Mouse (Mus musculus) C2C12 (cell line): ENCODE measurements around the gene Susd6. TPM values are rescaled to one million over a fixed set of nuclear protein-coding genes. Genes with fewer than 3 reads are reported as not detected.

Experiments used
- H3K27me3 ChIP-seq: one replicate; pipeline ENCODE4 v1.6.1; 2011; ENCODE audit not compliant: control insufficient read depth, insufficient read depth, insufficient read length
- H3K36me3 ChIP-seq: one replicate; pipeline ENCODE4 v1.6.1; 2011; ENCODE audit not compliant: control insufficient read depth, insufficient read depth
- H3K4me3 ChIP-seq: one replicate; pipeline ENCODE4 v1.5.1; 2011; ENCODE audit warnings: mild to moderate bottlenecking, control low read depth; ENCODE audit not compliant: poor library complexity, insufficient read depth, severe bottlenecking
- H3K79me2 ChIP-seq: one replicate; pipeline ENCODE4 v1.6.1; 2011; ENCODE audit not compliant: control insufficient read depth, insufficient read depth
- H3K79me3 ChIP-seq: one replicate; pipeline ENCODE4 v1.6.1; 2011; ENCODE audit warnings: low read depth, control low read depth
- H3ac ChIP-seq: one replicate; pipeline ENCODE3; 2011; ENCODE audit warnings: low read depth; ENCODE audit not compliant: control insufficient read depth, insufficient read length
- CEBPB ChIP-seq: IDR thresholded peaks from one replicate; pipeline ENCODE4 v1.6.1; 2011; ENCODE audit warnings: low read depth, mild to moderate bottlenecking, control low read depth, moderate library complexity
- CTCF ChIP-seq: IDR thresholded peaks from one replicate; pipeline ENCODE4 v1.5.1; 2011; ENCODE audit not compliant: control insufficient read depth, insufficient read depth, insufficient read length
- FOSL1 ChIP-seq: IDR thresholded peaks from one replicate; pipeline ENCODE4 v1.8.0; 2011; ENCODE audit warnings: mild to moderate bottlenecking, low read length; ENCODE audit not compliant: poor library complexity, insufficient read depth, severe bottlenecking
- MAX ChIP-seq: IDR thresholded peaks from one replicate; pipeline ENCODE4 v1.6.1; 2011; ENCODE audit warnings: mild to moderate bottlenecking, control low read depth
- MYOD1 ChIP-seq: IDR thresholded peaks from one replicate; pipeline ENCODE4 v1.6.1; 2011; ENCODE audit warnings: low read depth; ENCODE audit not compliant: control insufficient read depth, insufficient read length
- MYOG ChIP-seq: IDR thresholded peaks from one replicate; pipeline ENCODE4 v1.6.1; 2011; ENCODE audit not compliant: control insufficient read depth, insufficient read length; ENCODE audit errors: extremely low read depth
- USF1 ChIP-seq: IDR thresholded peaks from one replicate; pipeline ENCODE4 v1.6.1; 2011; ENCODE audit warnings: low read depth, mild to moderate bottlenecking, control low read depth, moderate library complexity
- polyA plus RNA-seq: library from polyadenylated mRNA; unstranded; fragments of >200 nt; fragmentation: generic; extraction: Trizol; gene quantifications from one replicate; pipeline ENCODE4 v1.2.1, GENCODE M21; 2012; ENCODE audit warnings: missing spikeins

The Susd6 gene
- polyA plus RNA-seq, 1 experiment, result 20.9 TPM

GRCm38 (mm10) chr12:80832313-80832712, 42.0 kb downstream of the Susd6 start:
- no peak overlapping the region for H3K4me3 ChIP-seq
- TF ChIP-seq USF1, result no peak
- TF ChIP-seq CTCF, result no peak
- no peak for TF ChIP-seq FOSL1
- no peak for TF ChIP-seq CEBPB
- TF ChIP-seq MYOD1, result no peak
- TF ChIP-seq MAX, result no peak
- TF ChIP-seq MYOG, result no peak

GRCm38 (mm10) chr12:80833541-80833940, 43.2 kb downstream of the Susd6 start:
- Histone ChIP-seq H3K36me3 (peaks cover 16% of the 10 kb centered on the region), H3K79me3 (peaks cover 41% of the 10 kb centered on the region), H3K27me3 (no peaks in the 10 kb centered on the region), H3K79me2 (peaks cover 97% of the 10 kb centered on the region), H3ac (no peak overlapping the region), H3K4me3 (no peak overlapping the region)
- TF ChIP-seq MYOD1 (no peak), FOSL1 (no peak), USF1 (no peak), CEBPB (no peak), MAX (no peak), CTCF (no peak), MYOG (no peak)

More at GRCm38 (mm10) chr12:80832313-80832712, 42.0 kb downstream of the Susd6 start:
- peaks cover 20% of the 10 kb centered on the region for H3K36me3 ChIP-seq
- H3ac ChIP-seq, result no peak overlapping the region
- peaks cover 37% of the 10 kb centered on the region for H3K79me3 ChIP-seq
- peaks cover 97% of the 10 kb centered on the region for H3K79me2 ChIP-seq
- H3K27me3 ChIP-seq, result no peaks in the 10 kb centered on the region

DNA sequence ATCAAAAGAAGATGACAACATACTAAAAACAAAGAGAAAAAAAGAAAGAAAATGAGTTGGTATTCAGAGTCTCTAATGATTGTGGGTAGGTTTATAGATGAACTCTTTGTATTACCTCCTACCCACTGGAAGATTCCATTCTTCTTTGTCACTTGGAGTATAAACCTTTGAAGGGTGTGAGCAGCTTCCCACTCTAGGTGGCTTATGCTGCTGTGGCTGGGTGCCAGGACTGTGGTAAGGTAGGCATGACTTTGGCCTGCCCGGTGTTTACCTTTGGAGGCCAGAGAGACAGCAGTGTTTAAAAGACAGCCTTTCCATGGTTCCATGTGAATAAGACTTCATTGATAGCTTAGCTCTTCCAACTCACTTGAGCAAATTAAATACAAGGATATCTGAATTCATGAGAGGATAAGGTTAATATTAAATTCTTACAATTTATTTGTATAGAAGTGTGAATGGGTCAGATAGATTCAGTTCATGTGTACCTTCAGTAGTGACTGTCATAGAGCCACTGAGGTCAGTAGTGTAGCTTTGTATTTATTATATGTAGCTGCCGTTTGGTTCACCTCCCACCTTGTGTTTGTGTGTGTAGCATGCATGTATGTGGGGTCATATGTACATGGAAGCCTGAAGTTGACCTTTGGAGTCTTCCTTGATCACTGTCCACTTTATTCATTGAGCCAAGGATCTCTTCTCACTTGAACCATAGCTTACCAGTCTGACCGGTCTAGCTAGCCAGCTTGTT, 44.0 kb downstream of the Susd6 start:
- H3K79me2 ChIP-seq, result peaks cover 97% of the 10 kb centered on the region
- H3K4me3 ChIP-seq, result no peak overlapping the region
- no peaks in the 10 kb centered on the region for H3K27me3 ChIP-seq
- H3K36me3 ChIP-seq, result peaks cover 8% of the 10 kb centered on the region
- no peak overlapping the region for H3ac ChIP-seq
- TF ChIP-seq FOSL1, result no peak
- no peak for TF ChIP-seq USF1
- no peak for TF ChIP-seq MYOD1
- TF ChIP-seq CTCF, result no peak
- TF ChIP-seq CEBPB, result no peak
- TF ChIP-seq MYOG, result no peak
- TF ChIP-seq MAX, result no peak
- H3K79me3 ChIP-seq, result peaks cover 46% of the 10 kb centered on the region

- H3ac ChIP-seq, result no peak overlapping the region
- TF ChIP-seq CEBPB (no peak), CTCF (no peak), MAX (no peak), FOSL1 (no peak), USF1 (no peak), MYOD1 (no peak), MYOG (no peak)
- H3K4me3 ChIP-seq, result no peak overlapping the region
- H3K27me3 ChIP-seq, result no peaks in the 10 kb centered on the region
- peaks cover 4% of the 10 kb centered on the region for H3K36me3 ChIP-seq
- peaks cover 50% of the 10 kb centered on the region for H3K79me3 ChIP-seq
- H3K79me2 ChIP-seq, result peaks cover 97% of the 10 kb centered on the region
These were observed 44.7 kb downstream of the Susd6 start for GRCm38 (mm10) chr12:80834901-80835570.

DNA sequence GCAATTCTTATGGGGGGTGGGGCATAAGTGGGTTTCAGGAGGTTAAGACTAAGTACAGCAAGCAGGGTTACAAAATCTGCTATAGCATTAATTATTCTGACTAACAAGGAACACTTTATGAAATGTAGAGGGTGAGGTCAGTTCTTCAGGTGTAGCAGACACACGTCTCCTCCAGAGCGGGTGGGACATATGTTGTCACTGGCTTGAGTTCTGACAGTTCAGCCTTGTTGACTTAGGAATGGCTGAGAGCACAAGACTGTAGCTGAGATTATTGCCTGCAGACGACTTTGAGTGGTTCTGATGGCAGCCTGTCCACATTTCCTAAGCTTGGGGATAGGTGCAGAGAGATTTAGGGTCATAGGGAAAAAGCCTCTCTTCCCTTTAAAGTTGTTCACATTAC, 47.3 kb downstream of the Susd6 start:
- TF ChIP-seq CEBPB (no peak), MYOG (no peak), CTCF (no peak), MYOD1 (no peak), USF1 (no peak), FOSL1 (no peak), MAX (no peak)
- H3K27me3 ChIP-seq, result no peaks in the 10 kb centered on the region
- peaks cover 46% of the 10 kb centered on the region for H3K79me3 ChIP-seq
- no peak overlapping the region for H3K4me3 ChIP-seq
- H3K79me2 ChIP-seq, result peaks cover 95% of the 10 kb centered on the region
- no peaks in the 10 kb centered on the region for H3K36me3 ChIP-seq
- no peak overlapping the region for H3ac ChIP-seq
